Mouse (Mus musculus) right cerebral cortex, postnatal 36 days (tissue): ENCODE measurements at regions not wholly inside any gene's neighbourhood (a gene's known extent, or its start where the extent isn't known, plus 50 kb on each side); places are given as distances from the start of the nearest gene placed in this dataset.

ENCODE experiments used
- DNase-seq, 2 experiments: peaks; one replicate each; pipeline ENCODE4 v3.0.0; 2022; ENCODE audit warnings: low spot score in 2 of 2, mixed read lengths in 1 of 2

GRCm38 (mm10) chr9:13978842-13979241, 151.3 kb downstream of the Fam76b start:
- no peak for DNase-seq

- DNase-seq, result no peak
Measured at GRCm38 (mm10) chr9:13987486-13987885, 160.0 kb downstream of the Fam76b start.

- no peak for DNase-seq
Measured at GRCm38 (mm10) chr9:13988901-13989300, 161.4 kb downstream of the Fam76b start.

- no peak for DNase-seq
Measured at GRCm38 (mm10) chr9:13990960-13991359, 163.4 kb downstream of the Fam76b start.

GRCm38 (mm10) chr9:13992728-13993127, 165.2 kb downstream of the Fam76b start:
- DNase-seq, result no peak

- no peak for DNase-seq
Measured at GRCm38 (mm10) chr9:13999358-13999757, 171.8 kb downstream of the Fam76b start.

- DNase-seq, result no peak
Measured at GRCm38 (mm10) chr9:14001517-14001916, 174.0 kb downstream of the Fam76b start.

GRCm38 (mm10) chr9:14002236-14002635, 174.7 kb downstream of the Fam76b start:
- DNase-seq, result no peak

GRCm38 (mm10) chr9:14003163-14003562, 175.6 kb downstream of the Fam76b start:
- DNase-seq, result no peak

GRCm38 (mm10) chr9:14006233-14006984, 178.9 kb downstream of the Fam76b start:
- no peak for DNase-seq

- no peak for DNase-seq
Measured at GRCm38 (mm10) chr9:14009451-14009850, 181.9 kb downstream of the Fam76b start.

- no peak for DNase-seq
Measured at GRCm38 (mm10) chr9:14010261-14010949, 182.9 kb downstream of the Fam76b start.

GRCm38 (mm10) chr9:14024216-14024615, 196.7 kb downstream of the Fam76b start:
- no peak for DNase-seq

- no peak for DNase-seq
Measured at GRCm38 (mm10) chr9:14024701-14025100, 197.2 kb downstream of the Fam76b start.

- no peak for DNase-seq
Measured at GRCm38 (mm10) chr9:14028056-14028455, 200.5 kb downstream of the Fam76b start.

- no peak for DNase-seq
Measured at GRCm38 (mm10) chr9:14031358-14032047, 204.0 kb downstream of the Fam76b start.

GRCm38 (mm10) chr9:14032048-14032362, 204.5 kb downstream of the Fam76b start:
- no peak for DNase-seq

GRCm38 (mm10) chr9:14035526-14035925, 208.0 kb downstream of the Fam76b start:
- DNase-seq, result no peak

GRCm38 (mm10) chr9:14041900-14042435, 214.5 kb downstream of the Fam76b start:
- DNase-seq, result no peak

GRCm38 (mm10) chr9:14048224-14048623, 220.7 kb downstream of the Fam76b start:
- DNase-seq, result no peak

GRCm38 (mm10) chr9:14053704-14054103, 221.2 kb upstream of the Sesn3 start:
- DNase-seq, result no peak

- DNase-seq, result no peak
Measured at GRCm38 (mm10) chr9:14056410-14057172, 218.3 kb upstream of the Sesn3 start.
